Mouse (Mus musculus): Measurements from ENCODE around the gene Dnm3.

GRCm38 (mm10) chr1:162323142-162323541 lies 154.7 kb downstream of the Dnm3 start:
- TF ChIP-seq EP300 (IDR thresholded peaks at IDR 0.05; ENCODE audit: insufficient read depth, low read depth, low read length) (no peak), POLR2A (IDR thresholded peaks at IDR 0.05; ENCODE audit: insufficient read depth, low read length) (no peak), CTCF (IDR thresholded peaks at IDR 0.05; ENCODE audit: low read depth, low read length) (no peak)
